Mouse (Mus musculus) cerebellum, postnatal 14 days (tissue): Measurements from ENCODE around the gene Bnipl.
"Not testable (repeated sequence)": the region's sequence is repeated elsewhere in the genome, so short reads cannot be mapped to it uniquely, and the experiment has no call there.

Experiments
- DNase-seq, 2 experiments: peaks; one replicate each; pipeline ENCODE4 v3.0.0; 2021; ENCODE audit warnings: mixed read lengths in 2 of 2

Bnipl gene

GRCm38 (mm10) chr3:95235386-95236301, 15.3 kb downstream of the Bnipl start:
- no peak for DNase-seq

GRCm38 (mm10) chr3:95233303-95233980, 17.6 kb downstream of the Bnipl start:
- DNase-seq = no peak

GRCm38 (mm10) chr3:95232771-95233170, 18.2 kb downstream of the Bnipl start:
- no peak for DNase-seq

GRCm38 (mm10) chr3:95231298-95232221, 19.4 kb downstream of the Bnipl start, which contains the start of gene Mllt11:
TSS of gene Mllt11 (minus strand) at chr3:95232171.
- DNase-seq = peak in 1 of 2 experiments; percentile 29

GRCm38 (mm10) chr3:95230495-95231297, 20.3 kb downstream of the Bnipl start:
- DNase-seq = no peak

- DNase-seq = peak; percentile 41 to 44
Measured at GRCm38 (mm10) chr3:95229781-95230494, 21.1 kb downstream of the Bnipl start.

GRCm38 (mm10) chr3:95228894-95229780, 21.9 kb downstream of the Bnipl start:
- DNase-seq = peak; percentile 62 to 65

GRCm38 (mm10) chr3:95228148-95228893, 22.7 kb downstream of the Bnipl start, which contains the start of gene Cdc42se1:
TSS of gene Cdc42se1 (plus strand) at chr3:95228732.
- peak; percentile 87 to 89 for DNase-seq

DNA sequence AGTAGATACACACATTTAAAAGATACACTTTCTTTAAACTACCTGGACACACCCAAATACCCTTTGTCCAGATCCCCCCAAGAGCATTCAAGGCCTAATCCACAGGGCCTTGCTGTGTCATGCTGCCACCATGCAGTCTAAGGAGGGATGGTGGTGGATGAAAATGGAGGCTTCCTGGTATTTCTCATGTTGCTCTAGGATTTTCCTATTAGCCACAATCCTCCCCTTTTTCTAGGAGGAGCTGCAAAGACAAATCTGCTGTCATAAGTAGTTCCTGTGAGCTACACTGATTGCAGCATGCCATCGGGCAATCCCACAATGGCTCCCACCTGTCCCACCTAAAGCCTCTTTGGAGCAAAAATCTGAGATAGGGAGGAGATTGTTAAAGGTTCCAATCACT, 23.8 kb downstream of the Bnipl start:
- DNase-seq = peak in 1 of 2 experiments; percentile 37

DNA sequence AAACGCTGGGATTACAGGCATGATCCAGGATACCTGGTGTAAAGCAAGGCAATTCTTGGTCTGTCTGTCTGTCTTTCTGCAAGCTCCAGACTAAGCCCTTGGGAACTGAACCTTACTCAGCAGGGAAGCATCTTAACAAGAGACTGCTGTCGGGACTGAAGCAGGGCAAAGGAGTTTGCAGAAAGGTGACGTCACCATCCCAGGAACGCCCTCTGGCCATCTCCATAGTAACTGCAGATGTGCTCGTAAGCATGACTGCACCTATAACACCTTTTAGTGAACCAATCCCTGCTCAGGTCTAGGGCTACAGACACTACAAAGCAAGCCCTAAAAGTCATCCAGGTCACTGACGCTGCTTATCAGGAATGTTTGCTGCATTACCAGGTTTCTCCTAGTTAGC, 26.7 kb downstream of the Bnipl start:
- DNase-seq = no peak

GRCm38 (mm10) chr3:95223041-95223440, 28.0 kb downstream of the Bnipl start:
- no peak for DNase-seq

DNA sequence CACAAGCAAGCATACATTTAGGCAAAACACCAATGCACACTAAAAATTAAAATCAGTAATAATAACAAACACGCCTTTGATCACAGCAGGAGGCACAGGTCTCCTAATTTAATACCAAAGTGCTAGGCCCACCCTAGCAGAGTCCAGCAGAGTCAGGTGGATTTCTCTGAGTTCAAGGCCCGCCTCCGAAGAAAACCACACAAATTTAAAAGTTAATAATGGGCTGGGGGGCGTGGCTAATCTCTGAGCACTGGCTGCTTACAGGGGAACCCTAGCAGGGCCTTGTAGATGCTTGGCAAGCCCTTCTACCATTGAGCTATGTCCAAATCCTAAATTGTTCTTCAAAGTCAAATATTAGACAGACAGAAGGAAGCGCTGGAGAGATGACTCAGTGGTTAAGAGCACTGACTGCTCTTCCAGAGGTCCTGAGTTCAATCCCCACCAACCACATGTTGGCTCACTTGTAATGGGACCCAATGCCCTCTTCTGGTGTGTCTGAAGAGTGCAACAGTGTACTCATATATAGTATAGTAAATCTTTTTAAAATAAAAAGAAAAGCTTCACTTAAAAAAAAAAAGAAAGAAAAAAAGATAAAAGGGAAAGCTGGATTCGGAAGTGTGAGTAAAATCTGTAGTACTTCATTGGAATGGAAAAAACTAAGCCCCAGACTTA, 32.4 kb downstream of the Bnipl start:
- peak in 1 of 2 experiments; percentile 29 for DNase-seq

GRCm38 (mm10) chr3:95217255-95218134, 33.5 kb downstream of the Bnipl start, which contains the start of gene Gabpb2:
TSS of gene Gabpb2 (minus strand) at chr3:95217916.
- DNase-seq = peak; percentile 95 to 96

- DNase-seq = no peak
Measured at GRCm38 (mm10) chr3:95216655-95217254, 34.2 kb downstream of the Bnipl start.

GRCm38 (mm10) chr3:95213609-95213975, 37.4 kb downstream of the Bnipl start:
- no peak for DNase-seq

DNA sequence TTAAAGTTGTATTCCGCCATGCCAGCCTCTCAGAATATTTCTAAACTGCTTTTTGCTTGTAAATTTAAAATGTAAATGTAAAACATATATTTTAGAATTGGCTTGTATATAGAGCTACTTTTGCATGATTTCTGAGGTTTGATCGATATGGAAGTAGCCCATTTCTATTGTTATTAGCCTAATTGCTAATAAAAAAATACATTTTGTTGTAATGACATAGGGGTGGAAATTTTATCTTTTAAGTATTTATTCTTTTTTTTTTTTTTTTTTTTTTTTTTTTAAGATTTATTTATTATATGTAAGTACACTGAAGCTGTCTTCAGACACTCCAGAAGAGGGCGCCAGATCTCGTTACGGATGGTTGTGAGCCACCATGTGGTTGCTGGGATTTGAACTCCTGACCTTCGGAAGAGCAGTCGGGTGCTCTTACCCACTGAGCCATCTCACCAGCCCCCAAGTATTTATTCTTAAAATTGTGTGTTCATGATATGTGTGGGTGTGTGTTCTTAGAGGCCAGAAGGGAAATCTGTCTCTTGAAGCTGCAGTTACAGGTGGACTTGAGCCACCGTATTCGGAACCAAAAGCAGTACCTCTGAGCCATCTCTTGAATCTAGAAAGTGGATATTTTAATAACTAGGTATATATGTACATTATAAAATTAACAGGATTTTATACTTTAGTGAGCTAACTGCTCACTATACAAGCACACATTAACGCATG, 37.9 kb downstream of the Bnipl start:
- DNase-seq = not testable (repeated sequence)
